Mouse (Mus musculus): ENCODE results near the gene Otx1.

- TF ChIP-seq MYC (IDR thresholded peaks at IDR 0.05; ENCODE audit: low read depth, low read length): no peak
- TF ChIP-seq CTCF (IDR thresholded peaks at IDR 0.05 in 2 of 3, conservative IDR thresholded peaks at IDR 0.05 in 1 of 3; ENCODE audit: control insufficient read depth in 1 of 3, insufficient read depth in 1 of 3, low read depth in 2 of 3, low read length in 3 of 3, poor library complexity in 1 of 3, severe bottlenecking in 1 of 3): no peak
- no peak for TF ChIP-seq MAZ (IDR thresholded peaks at IDR 0.05; ENCODE audit: low read depth, low read length)
These were observed 7.0 kb downstream of the Otx1 start for GRCm38 (mm10) chr11:21995534-21996324.
